Mouse (Mus musculus): ENCODE results near the gene Tmx1.

The Tmx1 gene

GRCm38 (mm10) chr12:70452726-70453645, at the start of gene Tmx1:
Tmx1 (plus strand) TSS chr12:70453095.
- DNase-seq, result peak; percentile 96

- peak; percentile 81 for DNase-seq
These were observed 48.6 kb upstream of the Tmx1 start for GRCm38 (mm10) chr12:70404327-70404726.

GRCm38 (mm10) chr12:70408396-70408795, 44.5 kb upstream of the Tmx1 start:
- DNase-seq, result no peak

- no peak for DNase-seq
These were observed 43.3 kb upstream of the Tmx1 start for GRCm38 (mm10) chr12:70409600-70409999.

GRCm38 (mm10) chr12:70420216-70420615, 32.7 kb upstream of the Tmx1 start:
- DNase-seq, result no peak

- no peak for DNase-seq
These were observed 31.9 kb upstream of the Tmx1 start for GRCm38 (mm10) chr12:70421028-70421427.

- no peak for DNase-seq
These were observed 30.4 kb upstream of the Tmx1 start for GRCm38 (mm10) chr12:70422322-70423118.

GRCm38 (mm10) chr12:70427885-70428284, 25.0 kb upstream of the Tmx1 start:
- DNase-seq, result no peak

GRCm38 (mm10) chr12:70429637-70430036, 23.3 kb upstream of the Tmx1 start:
- no peak for DNase-seq

GRCm38 (mm10) chr12:70430307-70430950, 22.5 kb upstream of the Tmx1 start:
- DNase-seq, result peak; percentile 65

- no peak for DNase-seq
These were observed 21.5 kb upstream of the Tmx1 start for GRCm38 (mm10) chr12:70431428-70431827.

GRCm38 (mm10) chr12:70449961-70450360, 2.9 kb upstream of the Tmx1 start:
- no peak for DNase-seq

GRCm38 (mm10) chr12:70451533-70451932, 1.4 kb upstream of the Tmx1 start:
- no peak for DNase-seq

- DNase-seq, result no peak
These were observed 752 bp upstream of the Tmx1 start for GRCm38 (mm10) chr12:70452143-70452542.

- no peak for DNase-seq
These were observed 2.3 kb downstream of the Tmx1 start for GRCm38 (mm10) chr12:70455226-70455625.

GRCm38 (mm10) chr12:70459546-70459945, 6.7 kb downstream of the Tmx1 start:
- no peak for DNase-seq

- no peak for DNase-seq
These were observed 11.1 kb downstream of the Tmx1 start for GRCm38 (mm10) chr12:70464016-70464415.

GRCm38 (mm10) chr12:70475336-70475735, 22.4 kb downstream of the Tmx1 start:
- no peak for DNase-seq

- no peak for DNase-seq
These were observed 24.1 kb downstream of the Tmx1 start for GRCm38 (mm10) chr12:70476884-70477576.

- peak; percentile 28 for DNase-seq
These were observed 24.8 kb downstream of the Tmx1 start for GRCm38 (mm10) chr12:70477593-70478287.

- no peak for DNase-seq
These were observed 33.1 kb downstream of the Tmx1 start for GRCm38 (mm10) chr12:70485956-70486355.
